Mouse (Mus musculus) lung, embryonic 14.5 days (tissue): Measurements from ENCODE around the gene Kirrel3. TPM values are rescaled to one million over a fixed set of nuclear protein-coding genes. Genes with fewer than 3 reads are reported as not detected.

Experiments
- ATAC-seq: fragments of 200-750 bp; cut with Nextera tagmentation; 2 replicates; pipeline ENCODE4 v1.8.0; 2017; ENCODE audit warnings: mild to moderate bottlenecking, moderate TSS enrichment, moderate library complexity; ENCODE audit not compliant: insufficient read depth
- DNase-seq: peaks from one replicate; pipeline ENCODE4 v3.0.0-alpha.2; 2015
- H3K27ac ChIP-seq: fragments of 300-500 bp; sonication (generic); 2 replicates; pipeline ENCODE4 v1.5.1; 2014; ENCODE audit warnings: low read depth, mild to moderate bottlenecking, moderate library complexity
- H3K27me3 ChIP-seq: fragments of 300-500 bp; sonication (generic); 2 replicates; pipeline ENCODE4 v1.6.1; 2014; ENCODE audit warnings: low read length, control low read depth; ENCODE audit not compliant: insufficient read depth
- H3K36me3 ChIP-seq: fragments of 300-500 bp; sonication (generic); 2 replicates; pipeline ENCODE4 v1.6.1; 2014; ENCODE audit warnings: control low read depth; ENCODE audit not compliant: insufficient read depth
- H3K4me1 ChIP-seq: fragments of 300-500 bp; sonication (generic); 2 replicates; pipeline ENCODE4 v1.6.1; 2014; ENCODE audit warnings: antibody characterized with exemption, control low read depth; ENCODE audit not compliant: insufficient read depth
- H3K4me2 ChIP-seq: fragments of 300-500 bp; sonication (generic); 2 replicates; pipeline ENCODE4 v1.6.1; 2014; ENCODE audit warnings: mild to moderate bottlenecking
- H3K4me3 ChIP-seq: fragments of 300-500 bp; sonication (generic); 2 replicates; pipeline ENCODE4 v1.5.1; 2014; ENCODE audit warnings: low read depth, low read length
- H3K9ac ChIP-seq: fragments of 300-500 bp; sonication (generic); 2 replicates; pipeline ENCODE4 v1.6.1; 2014
- H3K9me3 ChIP-seq: fragments of 300-500 bp; sonication (generic); 2 replicates; pipeline ENCODE4 v1.6.1; 2016; ENCODE audit warnings: low read depth, low read length, control low read depth
- CTCF ChIP-seq: IDR thresholded peaks from 2 replicates; pipeline ENCODE4 v1.5.1; 2016; ENCODE audit warnings: antibody characterized with exemption, low read depth
- WGBS: fragments of 180-500 bp; shearing (Covaris S2); extraction: QIAGEN DNeasy Blood & Tissue Kit; methylation state at CpG from one replicate; pipeline ENCODE4 v1.1.7; 2014; 5-methylcytosine and 5-hydroxymethylcytosine counted together
- polyA plus RNA-seq: library from polyadenylated mRNA; unstranded; fragments of >200 nt; fragmentation: Nextera tagmentation; extraction: Ambion mirVana; gene quantifications from 2 replicates; pipeline ENCODE4 v1.2.1, GENCODE M21; 2014

The Kirrel3 gene
- polyA plus RNA-seq, 1 experiment from 2014 or later: 1.4 TPM

GRCm38 (mm10) chr9:34883122-34883521 lies 397.4 kb downstream of the Kirrel3 start:
- Histone ChIP-seq H3K4me2 (no peak overlapping the region), H3K36me3 (no peaks in the 10 kb centered on the region), H3K4me3 (no peak overlapping the region), H3K4me1 (no peaks in the 10 kb centered on the region), H3K27me3 (no peaks in the 10 kb centered on the region), H3K9me3 (no peaks in the 10 kb centered on the region), H3K9ac (no peak overlapping the region), H3K27ac (no peak overlapping the region)
- no peak for ATAC-seq
- TF ChIP-seq CTCF: no peak
- DNase-seq: no peak
- 36% methylated on average over 4 of the region's 4 CpGs for WGBS

GRCm38 (mm10) chr9:34884325-34884724 lies 398.6 kb downstream of the Kirrel3 start:
- Histone ChIP-seq H3K27me3 (no peaks in the 10 kb centered on the region), H3K9me3 (no peaks in the 10 kb centered on the region), H3K4me3 (no peak overlapping the region), H3K36me3 (no peaks in the 10 kb centered on the region), H3K9ac (no peak overlapping the region), H3K4me1 (no peaks in the 10 kb centered on the region), H3K4me2 (no peak overlapping the region), H3K27ac (no peak overlapping the region)
- no peak for TF ChIP-seq CTCF
- ATAC-seq (no peak), DNase-seq (no peak)
- WGBS: 76% methylated on average over 3 of the region's 3 CpGs

- no peaks in the 10 kb centered on the region for H3K27me3 ChIP-seq
- TF ChIP-seq CTCF: no peak
- DNase-seq: no peak
- H3K36me3 ChIP-seq: no peaks in the 10 kb centered on the region
- no peak overlapping the region for H3K27ac ChIP-seq
- H3K4me3 ChIP-seq: no peak overlapping the region
- no peaks in the 10 kb centered on the region for H3K4me1 ChIP-seq
- no peak for ATAC-seq
- H3K9ac ChIP-seq: no peak overlapping the region
- no peaks in the 10 kb centered on the region for H3K9me3 ChIP-seq
- WGBS: 74% methylated on average over 3 of the region's 3 CpGs
- H3K4me2 ChIP-seq: no peak overlapping the region
These were observed 399.2 kb downstream of the Kirrel3 start for GRCm38 (mm10) chr9:34884942-34885341.

- H3K4me3 ChIP-seq: no peak overlapping the region
- TF ChIP-seq CTCF: no peak
- H3K27ac ChIP-seq: no peak overlapping the region
- WGBS: 18% methylated on average over 5 of the region's 5 CpGs
- H3K27me3 ChIP-seq: no peaks in the 10 kb centered on the region
- no peaks in the 10 kb centered on the region for H3K9me3 ChIP-seq
- no peaks in the 10 kb centered on the region for H3K4me1 ChIP-seq
- H3K4me2 ChIP-seq: no peak overlapping the region
- ATAC-seq (no peak), DNase-seq (peak; percentile 46)
- no peaks in the 10 kb centered on the region for H3K36me3 ChIP-seq
- no peak overlapping the region for H3K9ac ChIP-seq
These were observed 401.1 kb downstream of the Kirrel3 start for GRCm38 (mm10) chr9:34886746-34887145.

- ATAC-seq (no peak), DNase-seq (no peak)
- Histone ChIP-seq H3K27me3 (no peaks in the 10 kb centered on the region), H3K4me2 (no peak overlapping the region), H3K9me3 (no peaks in the 10 kb centered on the region), H3K9ac (no peak overlapping the region), H3K36me3 (no peaks in the 10 kb centered on the region), H3K4me3 (no peak overlapping the region), H3K4me1 (no peaks in the 10 kb centered on the region), H3K27ac (no peak overlapping the region)
- 22% methylated on average over 2 of the region's 2 CpGs for WGBS
- TF ChIP-seq CTCF: no peak
These were observed 401.5 kb downstream of the Kirrel3 start for GRCm38 (mm10) chr9:34887196-34887595.

- H3K27ac ChIP-seq: no peak overlapping the region
- no peak overlapping the region for H3K4me3 ChIP-seq
- no peak overlapping the region for H3K9ac ChIP-seq
- WGBS: 76% methylated on average over 2 of the region's 2 CpGs
- no peaks in the 10 kb centered on the region for H3K4me1 ChIP-seq
- ATAC-seq (no peak), DNase-seq (no peak)
- H3K4me2 ChIP-seq: no peak overlapping the region
- no peaks in the 10 kb centered on the region for H3K36me3 ChIP-seq
- no peaks in the 10 kb centered on the region for H3K9me3 ChIP-seq
- H3K27me3 ChIP-seq: no peaks in the 10 kb centered on the region
- TF ChIP-seq CTCF: no peak
These were observed 402.6 kb downstream of the Kirrel3 start for GRCm38 (mm10) chr9:34888298-34888697.

GRCm38 (mm10) chr9:34901216-34901615 lies 415.5 kb downstream of the Kirrel3 start:
- WGBS: 81% methylated on average over 4 of the region's 4 CpGs
- no peak for DNase-seq
- Histone ChIP-seq H3K36me3 (no peaks in the 10 kb centered on the region), H3K4me1 (no peaks in the 10 kb centered on the region), H3K9me3 (no peaks in the 10 kb centered on the region), H3K4me2 (no peak overlapping the region), H3K9ac (no peak overlapping the region), H3K27me3 (no peaks in the 10 kb centered on the region), H3K4me3 (no peak overlapping the region), H3K27ac (no peak overlapping the region)
- TF ChIP-seq CTCF: no peak
- no peak for ATAC-seq

- no peak for DNase-seq
- H3K4me2 ChIP-seq: no peak overlapping the region
- no peak overlapping the region for H3K9ac ChIP-seq
- no peak overlapping the region for H3K4me3 ChIP-seq
- H3K9me3 ChIP-seq: no peaks in the 10 kb centered on the region
- H3K36me3 ChIP-seq: no peaks in the 10 kb centered on the region
- H3K27ac ChIP-seq: no peak overlapping the region
- no peaks in the 10 kb centered on the region for H3K4me1 ChIP-seq
- 57% methylated on average over 2 of the region's 2 CpGs for WGBS
- ATAC-seq: no peak
- H3K27me3 ChIP-seq: no peaks in the 10 kb centered on the region
- TF ChIP-seq CTCF: no peak
These were observed 416.2 kb downstream of the Kirrel3 start for GRCm38 (mm10) chr9:34901888-34902287.
